Mouse (Mus musculus) T-helper 2 cell (primary cell): ENCODE data around the gene Klhl35.

Experiments
- in situ Hi-C: fragments of 300-600 bp; cut with MboI, MseI; formaldehyde crosslinking; loops from one replicate; pipeline ENCODE4 v1.15.1; 2025; ENCODE audit warnings: high pct_unique_total_duplicates

The Klhl35 gene

GRCm38 (mm10) chr7:99465811-99466210, at the start of gene Klhl35:
TSS of gene Klhl35 (plus strand) at chr7:99466004.
- in situ Hi-C loops, result loop anchor here (5.0 kb wide), 1 partner anchor 284 kb away; the partner anchor contains the start of gene Dgat2

- in situ Hi-C loops, result no loop called here
These were observed 46.5 kb upstream of the Klhl35 start for GRCm38 (mm10) chr7:99419311-99419710.

DNA sequence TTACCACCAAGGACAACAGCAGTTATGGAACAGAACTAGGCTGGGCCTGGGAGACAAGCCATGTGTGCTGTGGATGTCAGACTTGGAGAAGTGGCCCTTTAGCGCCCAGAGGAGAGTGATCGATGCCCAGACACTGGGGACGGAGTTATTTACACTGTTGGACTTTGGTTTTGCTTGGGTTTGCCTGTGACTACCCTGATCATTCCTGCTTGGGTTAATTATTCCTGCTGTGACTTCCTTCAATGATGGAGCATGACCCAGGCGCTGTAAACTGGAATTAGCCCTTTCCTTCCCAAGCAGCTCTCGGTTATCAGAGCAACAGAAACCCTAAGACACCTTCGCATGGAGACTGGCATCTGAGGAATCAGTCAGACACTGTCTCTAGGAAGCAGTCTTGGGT, 44.8 kb upstream of the Klhl35 start:
- in situ Hi-C loops, result no loop called here

DNA sequence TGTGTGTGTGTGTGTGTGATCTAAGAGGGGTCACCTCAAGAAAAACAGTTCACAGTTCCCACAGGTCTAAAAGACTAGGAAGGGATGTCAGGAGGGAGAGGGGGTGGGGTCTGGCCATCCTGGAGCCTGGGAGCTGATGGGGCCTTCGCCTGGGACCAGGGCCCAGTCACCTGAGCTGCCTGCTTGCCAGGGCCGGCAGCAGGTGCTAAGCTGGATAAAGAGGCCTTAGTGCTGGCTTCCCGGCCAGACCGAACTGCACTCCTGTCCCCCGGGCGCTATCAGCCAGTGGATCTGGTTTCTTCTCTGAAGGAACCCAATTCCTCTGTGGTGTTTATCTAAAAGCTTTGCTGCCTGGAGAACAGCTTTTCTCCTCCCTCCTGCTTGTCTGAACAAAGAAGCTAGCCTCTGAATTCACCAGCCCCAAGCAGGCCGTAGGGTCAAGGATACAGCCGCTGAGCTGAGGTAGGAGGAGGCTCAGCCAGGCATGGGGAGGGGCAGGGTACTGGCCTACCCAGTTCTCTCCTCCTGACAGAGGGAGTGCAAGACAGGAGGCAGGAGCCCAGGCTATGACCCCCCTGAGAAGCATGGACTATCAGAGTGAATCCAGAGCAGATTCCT, 41.2 kb upstream of the Klhl35 start:
- in situ Hi-C loops, result no loop called here

- in situ Hi-C loops, result no loop called here
These were observed 40.1 kb upstream of the Klhl35 start for GRCm38 (mm10) chr7:99425706-99426105.

DNA sequence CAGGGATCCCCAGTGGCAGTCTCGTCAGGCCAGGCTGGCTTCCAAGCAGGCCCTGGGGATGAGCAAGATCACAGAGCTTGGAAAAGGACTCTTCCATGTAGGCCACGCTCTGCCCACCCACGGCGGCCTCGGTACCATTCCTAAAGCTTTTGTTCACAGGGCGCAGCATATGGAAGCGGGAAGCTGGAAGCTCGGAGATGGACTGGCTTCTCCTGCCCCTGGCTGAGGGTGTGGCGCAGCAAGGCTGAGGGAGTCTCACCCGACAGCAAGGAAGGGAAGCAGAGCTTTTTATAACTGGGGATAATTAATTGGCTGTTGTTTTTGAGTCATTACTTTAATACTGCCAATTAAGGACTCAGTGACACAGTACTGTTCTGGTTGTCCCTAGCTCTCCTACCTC, 38.8 kb upstream of the Klhl35 start:
- in situ Hi-C loops, result no loop called here

DNA sequence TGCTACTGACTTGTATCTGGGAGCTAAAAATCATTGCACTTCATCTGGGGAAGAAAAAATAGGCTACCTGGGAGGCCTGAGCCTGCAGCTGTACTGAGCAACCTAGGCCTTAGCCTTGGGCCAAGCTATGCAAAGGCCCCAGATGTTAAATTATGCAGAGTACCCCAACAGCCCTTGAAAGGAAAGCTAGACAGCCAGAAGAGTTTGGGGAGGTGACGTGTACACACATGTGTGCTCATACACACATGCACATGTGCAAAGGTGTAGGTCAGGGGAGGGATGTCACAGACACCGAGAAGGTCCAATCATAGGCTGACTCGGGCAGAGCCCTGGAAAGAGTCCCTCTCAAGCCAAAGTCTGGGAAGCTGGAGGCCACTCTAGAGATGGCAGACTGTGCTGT, 37.8 kb upstream of the Klhl35 start:
- in situ Hi-C loops, result no loop called here

DNA sequence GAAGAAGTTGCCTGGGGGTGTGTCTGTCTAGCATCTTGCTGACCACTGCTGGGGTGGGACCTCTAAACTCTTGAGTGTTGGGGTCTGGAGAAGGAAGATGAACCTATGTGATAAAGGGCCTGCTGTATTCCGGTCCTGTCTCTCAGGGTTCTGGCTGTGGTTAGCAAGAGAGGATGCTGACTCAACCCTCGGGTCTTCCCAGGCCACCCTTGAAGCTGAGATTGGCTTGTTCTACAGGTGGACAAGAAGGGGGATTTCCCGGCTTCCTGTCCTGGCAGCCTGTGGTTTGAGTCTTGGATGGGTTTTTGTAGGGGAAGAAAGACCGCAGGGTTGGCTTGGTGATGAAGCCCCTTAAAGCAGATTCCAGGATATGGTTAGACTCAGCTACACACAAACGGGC, 37.0 kb upstream of the Klhl35 start:
- in situ Hi-C loops, result no loop called here

GRCm38 (mm10) chr7:99429786-99430185, 36.0 kb upstream of the Klhl35 start:
- in situ Hi-C loops, result no loop called here

DNA sequence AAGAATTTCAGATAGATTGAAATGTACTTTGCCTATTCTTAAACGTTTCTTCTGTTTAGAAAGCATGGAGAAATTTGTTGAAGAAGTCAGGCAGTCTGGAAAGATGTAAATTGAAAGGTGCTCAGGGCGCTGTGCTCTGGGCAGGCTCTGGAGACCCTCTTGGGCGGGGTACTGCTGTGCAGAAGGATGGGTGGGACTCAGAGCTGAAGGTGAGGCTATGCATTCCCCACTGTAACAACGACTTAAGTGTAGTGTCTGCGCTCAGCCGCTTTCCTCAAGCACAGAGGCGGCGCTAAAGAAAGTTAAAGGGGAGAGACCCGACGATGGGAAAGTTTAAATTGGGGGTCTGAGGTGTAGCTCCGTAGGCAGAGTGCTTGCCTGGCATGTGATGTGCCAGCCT, 35.6 kb upstream of the Klhl35 start:
- in situ Hi-C loops, result no loop called here

- in situ Hi-C loops, result no loop called here
These were observed 33.6 kb upstream of the Klhl35 start for GRCm38 (mm10) chr7:99432248-99432647.

DNA sequence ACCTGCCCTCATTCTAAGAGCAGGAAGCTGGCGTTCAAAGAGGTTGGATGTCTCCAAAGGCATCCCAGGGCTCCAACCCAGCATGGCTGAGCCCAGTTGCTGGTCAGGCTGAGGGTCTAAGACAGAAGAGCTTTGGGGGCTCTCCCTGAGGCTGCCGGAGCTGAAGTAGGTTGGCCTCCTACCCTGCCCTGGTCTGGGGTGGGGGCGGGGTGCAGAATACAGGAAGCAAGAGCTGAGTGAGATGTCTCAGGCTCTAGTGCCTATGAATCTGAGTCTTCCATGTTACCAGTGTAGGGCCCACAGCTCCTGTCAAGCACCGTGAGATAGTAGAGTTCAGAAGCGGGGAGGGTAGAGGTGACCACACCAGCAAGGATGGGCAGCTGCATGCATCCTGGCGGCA, 32.9 kb upstream of the Klhl35 start:
- in situ Hi-C loops, result no loop called here

DNA sequence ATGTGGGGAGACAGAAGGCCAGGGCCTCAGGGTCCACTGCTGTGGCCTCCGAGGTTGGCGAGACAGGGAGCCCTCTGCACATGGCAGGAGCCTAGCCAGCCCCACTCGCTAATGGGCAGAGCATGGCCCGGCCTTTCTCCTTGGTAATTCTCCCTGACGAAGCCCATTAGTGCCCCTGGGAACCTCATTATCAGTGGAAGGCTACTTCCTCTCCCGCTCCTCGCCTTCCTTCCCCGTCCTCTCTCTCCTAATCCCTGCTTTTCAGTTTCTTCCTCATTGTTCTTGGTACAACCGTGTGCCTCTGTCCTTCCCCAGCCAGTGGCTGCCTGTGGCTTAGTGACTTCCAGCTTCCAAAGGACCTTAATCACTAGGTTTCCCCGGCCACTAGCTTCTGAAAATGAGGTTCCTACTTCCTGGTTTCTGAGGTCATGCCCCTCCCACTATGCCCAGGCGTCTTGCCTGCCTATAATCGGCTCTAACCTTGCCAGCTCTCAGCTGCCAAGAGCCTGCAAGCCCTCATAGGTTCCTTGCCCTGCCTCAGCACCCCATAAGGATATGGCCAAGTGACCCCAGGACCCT, 31.0 kb upstream of the Klhl35 start:
- in situ Hi-C loops, result no loop called here

DNA sequence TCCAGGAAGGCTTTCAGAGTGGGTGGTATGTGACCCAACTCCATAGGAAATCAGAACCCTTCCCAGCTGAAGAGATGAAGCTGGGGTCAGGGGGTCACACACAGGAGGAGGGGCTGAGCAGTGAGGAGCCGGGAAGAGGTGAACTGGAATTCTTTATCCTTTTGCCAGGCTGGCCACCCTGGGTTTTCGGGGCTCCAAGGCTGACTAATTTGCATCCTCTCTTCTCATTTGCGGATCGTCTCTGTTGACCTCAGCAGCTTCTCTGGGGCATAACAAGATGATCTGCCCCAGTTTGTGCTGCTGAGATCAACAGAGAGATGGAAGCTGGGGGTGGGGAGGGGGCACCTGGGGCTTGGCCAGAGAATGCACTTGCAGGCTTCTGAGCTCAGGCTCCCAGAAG, 29.3 kb upstream of the Klhl35 start:
- in situ Hi-C loops, result no loop called here

GRCm38 (mm10) chr7:99438881-99439280, 26.9 kb upstream of the Klhl35 start:
- in situ Hi-C loops, result no loop called here

- in situ Hi-C loops, result loop anchor here (10.0 kb wide), 1 partner anchor 57 kb away; the partner anchor contains the start of gene Gdpd5
These were observed 24.2 kb upstream of the Klhl35 start for GRCm38 (mm10) chr7:99441534-99442072.

DNA sequence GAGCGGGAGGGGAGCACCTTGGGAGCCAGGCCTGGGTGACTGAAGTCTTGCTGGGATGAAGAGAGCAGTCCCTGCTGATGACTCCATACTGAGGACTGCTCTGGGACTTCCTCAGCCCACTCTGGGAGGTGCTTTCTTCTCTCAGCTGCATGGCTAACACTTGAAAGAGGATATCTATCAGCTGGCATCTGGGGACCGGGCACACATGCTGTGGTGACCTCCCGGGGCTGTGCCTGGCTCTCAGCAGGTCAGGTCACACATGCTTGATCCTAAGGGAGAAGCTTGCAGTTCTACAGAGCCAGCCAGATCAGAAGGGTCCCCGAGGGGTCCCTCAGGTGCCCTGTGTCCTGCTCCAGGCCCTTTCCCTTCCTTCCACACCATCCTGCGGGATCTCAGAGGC, 22.6 kb upstream of the Klhl35 start:
- in situ Hi-C loops, result loop anchor here (10.0 kb wide), 1 partner anchor 58 kb away; the partner anchor contains the start of gene Gdpd5

- in situ Hi-C loops, result loop anchor here (10.0 kb wide), 1 partner anchor 59 kb away; the partner anchor contains the start of gene Gdpd5
These were observed 21.8 kb upstream of the Klhl35 start for GRCm38 (mm10) chr7:99444012-99444411.

GRCm38 (mm10) chr7:99445833-99446232, 20.0 kb upstream of the Klhl35 start:
- in situ Hi-C loops, result loop anchor here (10.0 kb wide), 1 partner anchor 61 kb away; the partner anchor contains the start of gene Gdpd5

GRCm38 (mm10) chr7:99447323-99447722, 18.5 kb upstream of the Klhl35 start:
- in situ Hi-C loops, result loop anchor here (10.0 kb wide), 1 partner anchor 63 kb away; the partner anchor contains the start of gene Gdpd5

DNA sequence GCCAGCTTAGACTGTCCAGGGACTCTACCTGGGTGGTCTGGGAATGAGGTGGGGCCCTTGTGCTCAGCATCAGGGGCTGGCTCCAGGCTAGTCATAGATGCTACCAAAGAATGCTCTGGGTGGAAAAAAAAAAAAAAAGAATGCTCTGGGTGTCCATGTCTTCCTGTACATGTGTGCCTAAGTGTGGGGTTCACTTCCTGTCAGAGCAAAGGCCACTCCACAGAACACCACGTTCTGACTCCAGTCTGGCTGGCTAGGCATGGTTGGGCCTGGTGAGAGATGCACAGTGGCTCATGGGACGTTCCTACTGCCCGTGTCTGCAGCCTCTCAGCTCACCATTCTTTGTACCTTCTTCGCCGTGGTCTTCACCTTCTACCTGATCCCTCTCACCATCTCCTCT, 17.2 kb upstream of the Klhl35 start:
- in situ Hi-C loops, result loop anchor here (10.0 kb wide), 1 partner anchor 64 kb away; the partner anchor contains the start of gene Gdpd5

- in situ Hi-C loops, result loop anchor here (10.0 kb wide), 1 partner anchor 64 kb away; the partner anchor contains the start of gene Gdpd5
These were observed 16.7 kb upstream of the Klhl35 start for GRCm38 (mm10) chr7:99449063-99449462.

DNA sequence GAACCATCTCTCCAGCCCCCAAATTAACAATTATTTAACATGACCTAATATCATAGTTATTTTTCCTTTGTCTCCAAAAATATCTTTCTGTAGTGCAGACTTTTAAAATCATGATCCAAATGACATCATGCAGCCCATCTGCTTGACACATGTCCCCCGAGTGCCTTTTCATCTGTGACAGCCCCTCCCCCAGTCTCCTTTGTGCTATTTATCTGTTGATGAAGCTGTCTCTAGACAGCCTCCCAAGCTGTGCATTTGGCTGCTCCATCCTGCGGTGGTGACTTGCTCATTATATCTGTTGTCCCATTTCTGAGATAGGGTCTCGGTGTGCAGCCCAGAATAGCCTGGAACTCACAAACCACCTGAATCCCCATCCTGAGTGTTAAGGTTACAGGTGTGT, 16.1 kb upstream of the Klhl35 start:
- in situ Hi-C loops, result loop anchor here (5.0 to 10.0 kb wide), 2 partner anchors 65 to 87 kb away; partner anchors contain the start of gene Gdpd5
